Mouse (Mus musculus) spleen, postnatal 10 days (tissue): ENCODE results near the gene Txndc8.

Experiments used
- DNase-seq, 2 experiments: peaks; one replicate each; pipeline ENCODE4 v3.0.0; 2021 to 2022; ENCODE audit warnings: low spot score in 2 of 2

The Txndc8 gene

DNA sequence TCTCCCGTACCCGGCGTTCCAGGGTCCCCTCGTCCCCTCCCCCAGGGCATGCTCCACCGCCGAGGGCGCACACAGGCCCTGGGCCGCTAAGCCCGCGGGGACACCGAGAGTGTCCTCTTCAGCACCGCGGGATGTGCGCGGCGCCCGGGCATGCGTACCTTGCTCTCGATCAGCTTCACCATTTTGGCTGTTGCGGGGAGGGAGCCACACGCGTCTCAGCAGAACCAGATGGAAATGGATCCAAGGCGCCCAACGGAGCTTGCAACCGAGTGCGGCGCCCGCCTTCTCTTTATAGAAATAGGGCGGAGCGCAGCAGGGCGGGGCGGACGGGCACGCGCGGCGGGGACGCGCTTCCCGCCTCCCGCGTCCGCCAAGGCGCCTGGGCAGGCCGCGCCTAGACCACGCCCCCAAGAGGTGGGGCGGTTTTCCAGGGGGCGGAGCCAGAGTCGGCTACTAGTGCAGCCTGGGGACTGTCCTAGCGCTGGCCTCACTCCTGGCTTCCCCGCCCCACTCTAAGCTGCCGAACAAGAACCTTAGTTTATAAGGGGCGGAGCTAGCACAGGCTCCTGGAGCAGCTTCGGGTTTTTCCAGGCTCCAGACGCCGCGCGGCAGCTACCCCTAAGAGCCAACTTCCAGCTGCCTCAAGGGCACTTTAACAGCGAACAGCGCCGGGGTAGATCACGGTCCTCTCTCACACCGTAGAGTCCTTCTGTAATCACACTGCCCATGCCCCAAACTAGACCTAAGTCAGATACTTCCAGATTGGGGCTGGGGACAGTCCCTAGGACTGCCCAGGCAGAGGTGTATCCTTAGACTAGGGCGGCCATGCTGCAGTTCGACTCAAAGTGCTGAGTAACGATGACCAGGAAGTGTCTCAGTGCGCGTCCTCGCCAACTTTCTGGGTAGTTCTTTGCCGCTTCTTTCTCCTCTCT, 52.6 kb downstream of the Txndc8 start, which contains the start of gene Txn1:
Txn1 (minus strand) TSS at position 383 of the 932 bp plus-strand sequence.
- peak; percentile 96 to 97 for DNase-seq

DNA sequence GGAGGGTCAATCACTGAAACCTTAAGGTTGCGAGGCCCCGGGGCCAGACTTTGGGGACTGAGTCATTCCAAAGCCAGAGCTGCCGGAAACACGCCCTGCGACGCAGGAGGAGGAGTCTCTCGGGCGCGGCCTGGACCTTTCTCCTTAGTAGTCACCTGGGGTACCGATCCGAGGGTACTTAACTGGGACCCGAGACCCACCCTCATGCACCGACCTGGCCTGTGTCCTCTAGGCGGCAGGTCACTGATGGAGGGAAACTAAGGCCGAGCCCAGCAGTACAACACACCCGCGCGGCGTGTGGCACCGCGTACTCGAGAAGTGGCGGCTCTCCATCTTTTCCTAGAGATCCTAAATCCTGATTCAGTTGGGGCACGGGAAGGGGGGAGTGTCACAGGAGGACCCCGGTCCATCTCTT, 53.4 kb downstream of the Txndc8 start:
- peak; percentile 63 to 75 for DNase-seq

DNA sequence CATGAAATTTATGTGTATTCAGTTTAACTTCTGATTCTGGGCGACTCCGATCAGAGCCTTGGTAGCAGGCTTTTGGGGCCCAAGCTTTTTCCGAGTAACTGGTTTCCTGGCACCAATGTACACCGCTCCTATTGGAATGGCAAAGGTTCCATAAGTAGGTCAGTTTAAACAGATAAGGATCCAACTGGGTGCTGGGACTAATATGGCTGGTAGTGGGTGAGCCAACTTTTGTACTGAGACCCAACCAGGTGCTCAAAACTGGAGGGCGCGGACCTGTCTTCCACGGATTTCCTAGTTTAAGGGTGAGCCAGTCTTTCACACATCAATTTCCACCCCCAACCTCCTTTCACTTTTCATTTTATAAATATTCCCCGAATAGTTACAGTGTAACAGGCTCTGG, 53.9 kb downstream of the Txndc8 start:
- DNase-seq: no peak

DNA sequence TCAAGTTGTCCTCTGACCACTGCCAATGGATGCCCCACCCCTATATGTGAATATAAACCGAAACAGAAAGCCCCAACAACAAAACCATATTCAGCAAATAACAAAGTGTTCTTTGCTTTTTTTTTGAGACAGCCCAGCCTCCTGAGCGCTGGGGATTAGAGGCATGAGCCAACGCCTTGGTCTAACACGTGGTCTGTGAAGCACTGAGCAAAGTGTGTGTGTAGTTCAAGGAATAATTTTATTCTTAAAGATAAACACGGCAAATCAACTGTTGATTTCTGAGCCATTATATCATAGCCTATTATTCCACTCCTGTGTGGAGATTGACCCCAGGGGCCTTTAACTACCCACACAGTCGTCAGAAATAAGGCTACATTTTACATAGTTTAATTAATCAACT, 54.3 kb downstream of the Txndc8 start:
- DNase-seq: no peak

DNA sequence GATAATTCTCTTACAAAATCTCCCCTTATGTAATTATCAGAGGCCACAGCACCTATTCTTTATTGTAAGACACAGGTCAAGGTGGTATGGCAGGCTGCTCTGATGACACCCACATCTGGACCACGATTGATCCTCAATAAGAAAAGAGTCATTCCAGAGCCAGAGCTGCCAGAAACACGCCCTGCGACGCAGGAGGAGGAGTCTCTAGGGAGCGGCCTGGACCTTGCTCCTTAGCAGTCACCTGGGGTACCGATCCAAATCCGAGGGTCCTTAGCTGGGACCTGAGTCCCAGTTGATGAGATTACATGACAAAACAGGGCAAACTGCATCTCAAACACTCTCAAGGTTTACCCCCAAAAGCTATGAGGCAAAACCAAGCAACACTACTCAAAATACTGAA, 55.1 kb downstream of the Txndc8 start:
- no peak for DNase-seq

DNA sequence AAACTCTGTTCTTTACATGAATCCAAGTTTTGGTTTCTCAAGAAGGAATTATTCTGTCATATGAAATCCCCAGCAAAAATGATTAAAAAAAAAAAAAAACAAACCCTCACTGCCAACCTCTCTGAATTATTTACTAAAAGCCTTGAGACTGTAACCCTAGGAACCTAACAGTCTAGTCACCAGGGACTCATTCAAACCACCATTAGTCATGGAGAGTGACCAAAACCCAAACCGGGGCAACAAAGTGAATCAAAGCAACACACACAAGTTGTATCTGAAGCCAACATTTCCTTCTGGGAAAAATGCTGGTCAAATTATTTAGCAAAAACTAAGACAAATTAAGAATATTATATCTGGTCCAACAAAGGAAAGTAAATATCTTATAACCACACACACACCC, 56.0 kb downstream of the Txndc8 start:
- no peak for DNase-seq

DNA sequence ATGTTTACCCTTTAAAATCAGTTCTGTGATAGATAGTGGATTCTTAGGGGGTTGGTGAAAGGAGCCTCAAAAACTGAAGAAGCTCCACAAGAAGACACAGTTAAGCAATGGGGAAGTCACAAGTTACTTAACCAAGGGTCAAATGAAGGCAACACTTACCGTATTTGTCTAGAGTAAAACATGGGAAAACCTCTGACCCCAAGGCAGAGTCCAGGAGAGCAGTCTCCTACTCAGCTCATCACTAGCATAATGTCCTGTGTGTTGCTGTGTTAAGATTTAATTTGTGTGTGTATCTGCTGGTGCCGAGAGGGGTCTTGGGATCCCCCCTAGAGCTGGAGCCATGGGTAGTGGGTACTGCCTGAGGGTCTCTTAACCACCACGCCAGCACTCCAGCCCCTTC, 56.5 kb downstream of the Txndc8 start:
- no peak for DNase-seq

DNA sequence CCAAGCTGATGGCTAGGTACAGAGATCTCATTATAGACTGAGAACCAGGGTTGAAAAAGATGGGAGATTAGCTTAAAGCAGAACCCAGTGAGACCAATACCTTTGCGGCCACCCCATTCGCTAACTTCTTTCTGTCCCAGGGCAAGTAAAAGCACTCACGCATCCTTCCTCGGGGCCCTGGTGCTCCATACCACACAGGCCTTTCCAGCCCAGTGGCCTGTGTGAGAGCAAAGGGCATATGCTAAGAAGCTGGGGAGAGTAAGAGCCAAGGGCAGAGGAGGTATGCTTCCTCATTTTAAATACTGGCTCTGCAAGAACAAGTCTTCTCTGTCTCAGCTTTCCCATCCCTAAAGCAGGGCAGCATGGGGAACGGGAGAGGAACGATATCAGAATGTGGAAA, 59.1 kb downstream of the Txndc8 start:
- no peak for DNase-seq

DNA sequence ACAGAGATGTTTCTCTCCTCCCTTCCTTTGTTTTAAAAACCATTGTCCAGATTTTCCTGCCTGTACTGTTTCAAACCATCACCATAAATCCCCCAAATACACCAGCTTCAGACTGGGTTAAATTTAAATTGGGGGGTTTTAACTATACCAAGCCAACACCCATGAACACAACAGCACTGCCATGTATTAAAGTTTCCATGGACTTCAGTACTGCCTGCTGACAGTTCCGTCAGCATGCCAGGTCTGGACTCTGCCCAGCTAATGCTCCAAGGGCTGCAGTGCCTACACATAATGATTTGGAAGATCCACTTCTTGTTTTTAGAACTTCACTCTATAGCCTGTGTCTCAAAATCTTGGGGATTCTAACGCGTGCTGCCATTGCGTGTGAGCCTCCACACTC, 61.4 kb downstream of the Txndc8 start:
- no peak for DNase-seq

DNA sequence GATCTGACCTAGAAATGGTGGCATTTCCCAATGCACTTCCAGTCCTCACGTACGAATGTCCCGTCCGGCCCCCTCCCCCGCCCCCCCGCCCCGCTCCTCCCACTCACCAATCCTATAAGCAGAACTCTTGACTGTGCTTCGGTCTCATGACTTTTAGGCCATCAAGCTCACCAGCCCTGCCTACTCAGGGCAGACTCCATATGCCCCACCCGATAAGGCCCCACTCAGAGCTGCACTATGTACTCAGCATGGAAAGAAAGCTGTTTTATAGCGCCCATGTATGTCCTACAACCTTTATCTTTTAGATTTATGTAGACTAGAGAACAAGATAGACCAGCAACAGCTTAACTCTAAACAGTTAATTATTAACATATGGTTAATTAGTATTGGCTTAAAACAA, 61.9 kb downstream of the Txndc8 start:
- no peak for DNase-seq

DNA sequence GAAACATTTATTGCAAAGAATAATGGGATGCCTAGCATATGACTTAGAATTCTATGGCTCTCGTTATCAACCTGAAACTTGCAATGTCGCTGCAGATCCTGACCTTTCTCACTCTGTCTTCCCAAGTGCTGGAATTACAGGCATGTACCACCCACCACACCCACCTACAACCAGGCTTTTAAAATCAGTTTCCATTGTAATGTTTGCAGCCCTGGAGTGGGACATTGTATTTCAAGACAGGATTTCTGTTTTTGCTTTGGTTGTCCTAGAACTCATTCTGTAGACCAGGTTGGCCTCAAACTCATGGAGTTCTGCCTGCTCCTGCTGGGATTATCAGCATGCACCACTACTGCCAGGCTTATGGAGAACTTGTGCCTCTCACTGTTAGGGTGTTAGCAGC, 66.0 kb downstream of the Txndc8 start:
- no peak for DNase-seq

DNA sequence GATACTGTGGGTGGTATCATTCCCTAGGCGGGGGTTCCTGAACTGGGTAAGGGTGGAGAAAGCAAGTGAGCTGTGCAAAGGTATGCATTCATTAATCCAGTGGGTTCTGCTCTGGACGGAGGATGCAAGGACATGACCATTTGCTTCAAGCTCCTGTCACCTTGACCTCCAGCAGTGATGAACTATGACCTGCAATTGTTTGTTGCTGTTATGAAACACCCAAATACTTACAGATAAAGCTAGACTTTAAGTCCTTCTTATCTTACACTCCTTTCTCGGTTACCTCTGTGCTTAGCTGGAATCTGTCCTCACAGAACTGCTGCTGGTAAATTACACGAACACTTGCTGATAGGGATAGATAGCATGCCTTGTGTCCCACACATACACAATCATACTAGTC, 68.3 kb downstream of the Txndc8 start:
- no peak for DNase-seq

DNA sequence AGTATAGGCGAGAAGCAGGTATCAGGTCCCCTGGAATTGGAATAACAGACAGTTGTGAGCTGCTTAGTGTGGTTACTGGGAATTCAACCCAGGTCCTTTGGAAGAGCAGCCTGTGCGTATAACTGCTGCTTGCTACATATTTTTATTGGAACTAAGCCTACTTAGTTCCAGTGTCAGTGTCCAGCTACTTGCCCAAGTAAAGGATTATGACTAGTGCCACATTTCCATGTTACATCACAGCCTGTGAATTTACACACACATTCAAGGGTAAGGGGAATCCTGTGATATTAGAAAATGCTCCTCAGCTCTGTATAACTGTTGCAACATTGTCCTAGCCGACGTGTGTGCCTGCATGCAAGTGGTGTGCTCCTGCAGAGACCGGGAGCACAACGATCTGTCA, 71.6 kb downstream of the Txndc8 start:
- DNase-seq: no peak

DNA sequence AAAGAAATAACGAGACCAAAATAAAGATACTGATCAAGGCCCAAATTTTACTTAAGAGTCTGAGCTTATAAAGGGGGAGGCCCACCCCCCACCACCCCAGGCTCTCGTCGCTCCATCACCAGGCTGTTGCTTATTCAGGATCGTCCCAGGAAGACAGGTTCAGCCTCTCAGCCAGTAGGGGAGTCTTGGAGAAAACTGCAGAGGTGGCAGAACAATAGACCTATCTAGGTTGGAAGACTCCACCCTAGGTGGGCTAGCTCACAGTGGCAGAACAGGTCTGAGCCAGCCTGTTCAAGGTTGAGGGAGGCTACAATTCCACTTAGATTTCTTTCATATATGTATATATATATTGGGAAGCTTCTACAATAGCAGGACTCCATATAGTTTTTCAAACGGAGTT, 74.7 kb downstream of the Txndc8 start:
- no peak for DNase-seq
